Mouse (Mus musculus): ENCODE measurements around the gene Cadps. TPM values are rescaled to one million over a fixed set of nuclear protein-coding genes. Genes with fewer than 3 reads are reported as not detected.

Cadps gene
- total and polyA plus RNA-seq, 3 experiments = 0.04 to 0.07 TPM; not detected in 1

- H3K4me3 ChIP-seq (replicated peaks in 1 of 3; ENCODE audit: low read depth in 2 of 3, low read length in 2 of 3, poor library complexity in 1 of 3) = no peak overlapping the region
- dilution Hi-C loops (cut with MboI; ENCODE audit: extremely low pct_ligation_motif_present, extremely low pct_unique_long_range_greater_than_20kb, low sequenced_read_pairs) (no loop called here), in situ Hi-C loops (cut with MboI; ENCODE audit: low pct_ligation_motif_present, low pct_unique_long_range_greater_than_20kb, low sequenced_read_pairs) (no loop called here)
- no peaks in the 10 kb centered on the region for H3K9me3 ChIP-seq (replicated peaks; ENCODE audit: low read length)
- H3K36me3 ChIP-seq (replicated peaks in 1 of 2; ENCODE audit: control insufficient read depth in 1 of 2, insufficient read depth in 1 of 2, low read length in 1 of 2) = no peaks in the 10 kb centered on the region
- H3K9ac ChIP-seq (ENCODE audit: insufficient read depth, low read depth) = no peak overlapping the region
- no peak for DNase-seq (ENCODE audit: extremely low read depth)
- no peaks in the 10 kb centered on the region for H3K79me2 ChIP-seq (replicated peaks; ENCODE audit: control insufficient read depth, extremely low read depth, insufficient read depth, poor library complexity, severe bottlenecking)
- no peaks in the 10 kb centered on the region for H3K4me1 ChIP-seq (ENCODE audit: control insufficient read depth in 1 of 2, insufficient read depth in 2 of 2)
- TF ChIP-seq ZKSCAN1 (IDR thresholded peaks at IDR 0.05; ENCODE audit: borderline replicate concordance, low read depth, low read length) (no peak), KAT2A (IDR thresholded peaks at IDR 0.05; ENCODE audit: insufficient replicate concordance, low read length) (no peak), MAX (IDR thresholded peaks at IDR 0.05; ENCODE audit: low read length) (no peak), USF1 (IDR thresholded peaks at IDR 0.05; ENCODE audit: low read depth, low read length) (no peak), NELFE (IDR thresholded peaks at IDR 0.05; ENCODE audit: low read depth, low read length) (no peak), CTCF (conservative IDR thresholded peaks at IDR 0.05 in 1 of 2, IDR thresholded peaks at IDR 0.05 in 1 of 2; ENCODE audit: low read depth in 2 of 2, low read length in 2 of 2) (no peak), MXI1 (IDR thresholded peaks at IDR 0.05; ENCODE audit: low read depth, low read length) (no peak), POLR2AphosphoS2 (IDR thresholded peaks at IDR 0.05; ENCODE audit: low read depth, low read length) (no peak), PAX5 (IDR thresholded peaks at IDR 0.05; ENCODE audit: low read length) (no peak), MAZ (IDR thresholded peaks at IDR 0.05; ENCODE audit: low read depth, low read length) (no peak), TCF12 (IDR thresholded peaks at IDR 0.05; ENCODE audit: low read depth, low read length) (no peak), ZNF384 (IDR thresholded peaks at IDR 0.05; ENCODE audit: low read depth, low read length) (no peak), E2F4 (IDR thresholded peaks at IDR 0.05; ENCODE audit: insufficient replicate concordance, low read depth, low read length) (no peak), EP300 (IDR thresholded peaks at IDR 0.05; ENCODE audit: low read length) (no peak), ELF1 (IDR thresholded peaks at IDR 0.05; ENCODE audit: low read depth, low read length) (no peak), NRF1 (IDR thresholded peaks at IDR 0.05; ENCODE audit: low read depth, low read length) (no peak), JUN (IDR thresholded peaks at IDR 0.05; ENCODE audit: insufficient read depth, low read depth, low read length) (no peak), MEF2A (IDR thresholded peaks at IDR 0.05; ENCODE audit: borderline replicate concordance, low read depth, low read length) (no peak), UBTF (IDR thresholded peaks at IDR 0.05; ENCODE audit: low read depth, low read length) (no peak), MAFK (IDR thresholded peaks at IDR 0.05; ENCODE audit: insufficient replicate concordance, low read length) (no peak)
- H3K27ac ChIP-seq (ENCODE audit: insufficient read depth, low read depth) = no peak overlapping the region
- no peaks in the 10 kb centered on the region for H3K27me3 ChIP-seq (replicated peaks)
- no peak overlapping the region for H3K4me2 ChIP-seq (ENCODE audit: insufficient read depth, low read depth, poor library complexity, severe bottlenecking)
Measured at GRCm38 (mm10) chr14:12780016-12780415, 42.9 kb downstream of the Cadps start.

- no peaks in the 10 kb centered on the region for H3K9me3 ChIP-seq (replicated peaks; ENCODE audit: low read length)
- no peak overlapping the region for H3K27ac ChIP-seq (ENCODE audit: insufficient read depth, low read depth)
- no peaks in the 10 kb centered on the region for H3K79me2 ChIP-seq (replicated peaks; ENCODE audit: control insufficient read depth, extremely low read depth, insufficient read depth, poor library complexity, severe bottlenecking)
- TF ChIP-seq RCOR1 (conservative IDR thresholded peaks at IDR 0.05; ENCODE audit: low read depth, low read length) (no peak), TBP (conservative IDR thresholded peaks at IDR 0.05; ENCODE audit: low read depth, low read length) (no peak), SIN3A (IDR thresholded peaks at IDR 0.05; ENCODE audit: low read length) (no peak), MAX (IDR thresholded peaks at IDR 0.05; ENCODE audit: low read length) (no peak), MXI1 (IDR thresholded peaks at IDR 0.05; ENCODE audit: low read depth, low read length) (no peak), HCFC1 (IDR thresholded peaks at IDR 0.05; ENCODE audit: low read depth, low read length) (no peak), ZNF384 (IDR thresholded peaks at IDR 0.05; ENCODE audit: low read depth, low read length) (no peak), CHD2 (IDR thresholded peaks at IDR 0.05; ENCODE audit: low read length) (no peak), POLR2AphosphoS2 (IDR thresholded peaks at IDR 0.05; ENCODE audit: low read depth, low read length) (no peak), MAZ (IDR thresholded peaks at IDR 0.05; ENCODE audit: low read depth, low read length) (no peak), CTCF (conservative IDR thresholded peaks at IDR 0.05 in 1 of 2, IDR thresholded peaks at IDR 0.05 in 1 of 2; ENCODE audit: low read depth in 2 of 2, low read length in 2 of 2) (no peak), SMC3 (IDR thresholded peaks at IDR 0.05; ENCODE audit: low read depth, low read length) (no peak), ZC3H11A (IDR thresholded peaks at IDR 0.05; ENCODE audit: low read depth, low read length) (no peak), NRF1 (IDR thresholded peaks at IDR 0.05; ENCODE audit: low read depth, low read length) (no peak), JUN (IDR thresholded peaks at IDR 0.05; ENCODE audit: insufficient read depth, low read depth, low read length) (no peak), PAX5 (IDR thresholded peaks at IDR 0.05; ENCODE audit: low read length) (no peak), BHLHE40 (IDR thresholded peaks at IDR 0.05; ENCODE audit: low read depth, low read length) (no peak), USF1 (IDR thresholded peaks at IDR 0.05; ENCODE audit: low read depth, low read length) (no peak), ETS1 (conservative IDR thresholded peaks at IDR 0.05; ENCODE audit: low read depth, low read length) (no peak), POLR2A (IDR thresholded peaks at IDR 0.05; ENCODE audit: low read depth, low read length) (no peak)
- no peak overlapping the region for H3K4me2 ChIP-seq (ENCODE audit: insufficient read depth, low read depth, poor library complexity, severe bottlenecking)
- DNase-seq (ENCODE audit: extremely low read depth) = no peak
- H3K4me3 ChIP-seq (replicated peaks in 1 of 3; ENCODE audit: low read depth in 2 of 3, low read length in 2 of 3, poor library complexity in 1 of 3) = no peak overlapping the region
- H3K9ac ChIP-seq (ENCODE audit: insufficient read depth, low read depth) = no peak overlapping the region
- no peaks in the 10 kb centered on the region for H3K27me3 ChIP-seq (replicated peaks)
- no peaks in the 10 kb centered on the region for H3K4me1 ChIP-seq (ENCODE audit: control insufficient read depth in 1 of 2, insufficient read depth in 2 of 2)
- dilution Hi-C loops (cut with MboI; ENCODE audit: extremely low pct_ligation_motif_present, extremely low pct_unique_long_range_greater_than_20kb, low sequenced_read_pairs) (no loop called here), in situ Hi-C loops (cut with MboI; ENCODE audit: low pct_ligation_motif_present, low pct_unique_long_range_greater_than_20kb, low sequenced_read_pairs) (no loop called here)
- H3K36me3 ChIP-seq (replicated peaks in 1 of 2; ENCODE audit: control insufficient read depth in 1 of 2, insufficient read depth in 1 of 2, low read length in 1 of 2) = no peaks in the 10 kb centered on the region
Measured at GRCm38 (mm10) chr14:12777990-12778389, 44.9 kb downstream of the Cadps start.
